Mouse (Mus musculus): Measurements from ENCODE around the gene Pygm.

- TF ChIP-seq CTCF (IDR thresholded peaks at IDR 0.05; ENCODE audit: insufficient read depth, low read depth, low read length): no peak
- no peak for TF ChIP-seq POLR2A (IDR thresholded peaks at IDR 0.05; ENCODE audit: insufficient read depth, low read depth, low read length)
These were observed 17.8 kb downstream of the Pygm start for GRCm38 (mm10) chr19:6401951-6402350.

All from olfactory bulb, adult 2 months (tissue).